Mouse (Mus musculus): ENCODE measurements around the gene Pyroxd2.
A peak's percentile ranks its signal among the peaks of the same experiment; 100 is the strongest.
"Not testable (repeated sequence)": the region's sequence is repeated elsewhere in the genome, so short reads cannot be mapped to it uniquely, and the experiment has no call there.

The Pyroxd2 gene

DNA sequence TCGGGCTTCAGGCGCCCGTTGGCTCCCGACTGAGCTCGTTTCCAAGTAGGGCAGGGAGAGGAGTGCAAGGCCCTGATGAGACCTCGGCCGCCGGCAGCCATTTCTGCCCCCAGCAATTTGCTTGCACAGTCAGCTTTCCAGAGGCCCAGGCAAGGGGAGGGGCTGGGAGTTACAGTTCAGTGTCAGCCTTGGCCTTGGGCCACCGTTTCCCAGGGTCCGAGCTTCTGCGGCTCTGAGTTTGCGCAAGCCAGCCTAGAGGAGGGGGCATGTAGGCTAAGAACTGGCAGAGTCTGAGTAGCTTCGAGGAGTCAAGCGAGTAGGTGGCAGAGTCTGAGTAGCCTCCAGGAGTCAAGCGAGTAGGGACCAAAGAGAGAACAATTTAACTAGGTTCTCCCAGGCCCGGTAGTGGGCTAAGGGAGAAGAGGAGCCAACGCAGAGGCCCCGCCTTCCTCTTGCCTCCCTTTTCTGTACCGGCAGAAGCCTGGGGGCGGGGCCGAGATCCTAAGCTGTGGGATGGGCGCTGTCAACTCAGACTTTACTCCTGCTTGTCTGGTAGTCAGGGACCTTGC is at the start of gene Pyroxd2:
Gene Pyroxd2, minus strand, starts transcription at position 413 of the 569 bp plus-strand sequence.
- DNase-seq (ENCODE audit: low read depth, low spot score) = peak; percentile 86

DNA sequence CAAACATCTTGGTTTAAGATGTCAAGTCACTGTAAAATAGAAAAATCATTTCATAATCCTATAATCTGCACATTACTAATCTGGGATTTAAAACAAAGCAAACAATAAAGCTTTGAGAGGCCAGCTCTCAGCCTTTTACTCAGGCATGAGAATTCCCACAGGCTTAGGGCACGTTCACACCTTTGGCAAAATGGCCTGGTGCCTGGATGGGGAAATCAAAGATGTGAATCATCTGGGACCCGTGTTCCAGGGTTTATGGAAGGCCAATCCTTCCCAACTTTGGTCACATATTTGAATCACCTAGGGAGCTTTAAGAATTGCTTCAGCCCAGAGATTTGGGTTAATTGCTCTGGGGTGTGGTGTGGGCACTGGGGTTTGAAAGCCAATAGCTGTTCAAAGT is 45.3 kb upstream of the Pyroxd2 start:
- DNase-seq (ENCODE audit: low read depth, low spot score) = no peak

GRCm38 (mm10) chr19:42795801-42796200 is 43.2 kb upstream of the Pyroxd2 start:
- DNase-seq (ENCODE audit: low read depth, low spot score) = no peak

- DNase-seq (ENCODE audit: low read depth, low spot score) = peak; percentile 92
These were observed 42.5 kb upstream of the Pyroxd2 start for GRCm38 (mm10) chr19:42794914-42795613.

GRCm38 (mm10) chr19:42788311-42788710 is 35.7 kb upstream of the Pyroxd2 start:
- DNase-seq (ENCODE audit: low read depth, low spot score) = peak; percentile 80

DNA sequence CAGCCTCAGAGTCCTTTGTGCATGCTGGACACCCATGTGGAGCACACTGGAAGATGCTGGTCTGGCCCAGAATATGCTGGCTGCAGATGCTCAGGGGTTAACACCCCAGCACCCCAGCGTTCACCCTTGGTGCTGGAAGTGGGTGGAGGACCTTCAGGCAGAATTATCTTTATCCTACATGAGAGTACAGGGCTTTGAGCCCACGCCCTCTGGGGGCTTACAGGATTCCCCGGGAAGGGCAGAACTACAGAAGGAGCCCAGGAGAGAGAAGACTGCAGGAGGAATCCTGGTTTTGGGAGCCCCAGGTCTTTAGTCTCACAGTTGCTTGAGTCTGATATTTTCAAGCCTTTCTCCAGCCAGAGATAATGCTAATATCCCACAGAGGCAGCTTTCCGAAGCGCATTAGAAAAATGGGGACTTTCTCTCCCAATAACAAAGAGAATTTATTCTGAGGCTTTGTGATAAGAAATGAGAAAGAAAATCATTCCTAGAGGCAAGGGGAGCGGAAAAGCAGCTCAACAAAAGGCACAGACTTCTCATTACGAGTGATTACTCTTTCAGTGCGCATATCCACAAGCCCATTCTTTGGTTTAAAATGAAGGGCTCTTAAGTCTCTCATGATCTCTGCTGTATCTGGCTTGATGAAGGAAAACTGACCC is 33.1 kb upstream of the Pyroxd2 start:
- DNase-seq (ENCODE audit: low read depth, low spot score) = no peak

- DNase-seq (ENCODE audit: low read depth, low spot score) = no peak
These were observed 32.6 kb upstream of the Pyroxd2 start for GRCm38 (mm10) chr19:42785129-42785528.

DNA sequence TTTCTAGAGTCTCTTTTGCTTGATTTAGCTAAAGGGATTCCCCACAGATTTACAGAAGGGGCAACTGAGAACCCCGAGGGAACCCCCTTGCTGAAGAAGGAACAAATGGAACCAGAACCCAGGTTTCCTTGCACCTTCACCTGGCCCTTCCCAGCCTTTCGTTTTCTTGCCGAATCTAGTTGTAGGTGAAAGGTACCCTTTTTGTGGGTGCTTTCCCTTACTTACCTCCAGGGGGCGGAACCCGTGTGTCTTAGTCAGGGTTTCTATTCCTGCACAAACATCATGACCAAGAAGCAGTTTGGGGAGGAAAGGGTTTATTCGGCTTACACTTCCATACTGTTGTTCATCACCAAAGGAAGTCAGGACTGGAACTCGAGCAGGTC is 27.6 kb upstream of the Pyroxd2 start:
- DNase-seq (ENCODE audit: low read depth, low spot score) = not testable (repeated sequence)

DNA sequence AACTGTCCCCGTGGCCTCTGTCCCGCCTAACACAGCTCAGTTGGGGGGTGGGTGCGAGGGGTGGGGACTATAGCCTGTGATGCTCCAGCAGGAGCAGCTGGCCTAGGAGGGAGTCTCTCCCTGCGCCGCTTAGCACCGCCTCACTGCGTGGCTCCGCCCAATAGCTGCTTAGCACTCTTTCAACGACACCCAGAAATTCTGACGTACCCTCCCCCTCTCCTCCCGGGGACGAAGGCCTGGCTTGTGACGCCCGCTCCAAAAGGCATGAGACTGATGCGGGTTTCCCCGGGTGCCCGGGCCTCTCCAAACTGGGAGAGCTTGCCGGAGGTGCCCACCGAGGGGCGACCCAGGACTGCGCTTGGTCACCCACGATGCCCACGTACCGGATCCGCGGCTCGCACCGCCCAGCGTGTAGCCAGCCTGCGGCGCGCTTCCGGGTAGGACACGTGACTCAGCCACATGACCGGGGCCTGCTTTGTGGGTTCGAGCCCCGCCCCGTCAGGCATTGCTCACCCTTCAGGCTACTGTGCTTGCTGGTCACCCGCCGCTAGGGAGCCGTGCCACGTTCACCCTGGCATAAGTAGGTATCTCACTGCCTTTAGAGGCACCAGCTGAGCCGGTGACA is 27.1 kb upstream of the Pyroxd2 start, which contains the start of gene Hps1:
Gene Hps1, minus strand, starts transcription at position 448 of the 625 bp plus-strand sequence.
- DNase-seq (ENCODE audit: low read depth, low spot score) = peak; percentile 97

- DNase-seq (ENCODE audit: low read depth, low spot score) = peak; percentile 68
These were observed 25.2 kb upstream of the Pyroxd2 start for GRCm38 (mm10) chr19:42777801-42778200.

GRCm38 (mm10) chr19:42776813-42777212 is 24.2 kb upstream of the Pyroxd2 start:
- peak; percentile 59 for DNase-seq (ENCODE audit: low read depth, low spot score)

- DNase-seq (ENCODE audit: low read depth, low spot score) = peak; percentile 80
These were observed 17.7 kb upstream of the Pyroxd2 start for GRCm38 (mm10) chr19:42770141-42770872.

DNA sequence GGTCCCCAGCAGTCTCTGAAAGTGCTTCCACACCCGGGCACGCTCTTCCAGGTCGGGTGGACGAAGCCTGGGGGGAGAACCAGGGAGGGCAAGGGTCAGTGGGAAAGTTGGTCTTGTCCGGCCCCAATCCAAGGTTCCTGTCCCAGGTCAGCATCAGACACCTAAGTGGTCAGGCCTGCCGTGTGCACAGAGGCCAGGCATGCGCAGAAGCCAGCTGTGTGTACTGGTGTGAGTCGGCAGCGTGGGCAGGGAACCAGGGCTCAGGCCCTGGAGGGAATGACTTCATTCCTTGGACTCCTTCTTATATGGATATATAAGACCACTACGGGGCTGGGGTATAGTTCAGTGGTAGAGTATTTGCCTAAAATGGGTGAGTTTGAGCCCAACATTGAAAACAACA is 17.1 kb upstream of the Pyroxd2 start:
- DNase-seq (ENCODE audit: low read depth, low spot score) = peak; percentile 90

- DNase-seq (ENCODE audit: low read depth, low spot score) = no peak
These were observed 14.8 kb upstream of the Pyroxd2 start for GRCm38 (mm10) chr19:42767361-42767760.

- DNase-seq (ENCODE audit: low read depth, low spot score) = no peak
These were observed 11.8 kb upstream of the Pyroxd2 start for GRCm38 (mm10) chr19:42764398-42764797.

DNA sequence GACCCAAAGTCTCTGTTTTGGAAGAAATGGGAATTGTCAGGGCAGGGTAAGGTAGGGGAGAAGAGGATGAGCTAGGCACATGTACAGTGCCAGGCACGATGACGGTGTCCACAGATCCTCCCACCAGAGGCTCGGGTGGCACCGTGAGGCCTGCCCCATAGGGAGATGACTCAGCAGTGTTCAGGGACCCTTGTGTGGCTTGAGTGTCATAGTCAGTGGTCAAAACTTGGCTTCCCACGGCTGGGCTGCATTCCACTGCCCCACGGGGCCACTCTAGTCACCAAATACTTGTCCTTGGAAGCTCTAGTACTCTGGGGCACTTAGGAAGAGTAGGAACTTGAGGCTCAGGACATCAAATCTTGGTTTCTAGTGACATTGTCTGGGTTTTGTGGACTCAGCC is 4.1 kb upstream of the Pyroxd2 start:
- DNase-seq (ENCODE audit: low read depth, low spot score) = no peak

DNA sequence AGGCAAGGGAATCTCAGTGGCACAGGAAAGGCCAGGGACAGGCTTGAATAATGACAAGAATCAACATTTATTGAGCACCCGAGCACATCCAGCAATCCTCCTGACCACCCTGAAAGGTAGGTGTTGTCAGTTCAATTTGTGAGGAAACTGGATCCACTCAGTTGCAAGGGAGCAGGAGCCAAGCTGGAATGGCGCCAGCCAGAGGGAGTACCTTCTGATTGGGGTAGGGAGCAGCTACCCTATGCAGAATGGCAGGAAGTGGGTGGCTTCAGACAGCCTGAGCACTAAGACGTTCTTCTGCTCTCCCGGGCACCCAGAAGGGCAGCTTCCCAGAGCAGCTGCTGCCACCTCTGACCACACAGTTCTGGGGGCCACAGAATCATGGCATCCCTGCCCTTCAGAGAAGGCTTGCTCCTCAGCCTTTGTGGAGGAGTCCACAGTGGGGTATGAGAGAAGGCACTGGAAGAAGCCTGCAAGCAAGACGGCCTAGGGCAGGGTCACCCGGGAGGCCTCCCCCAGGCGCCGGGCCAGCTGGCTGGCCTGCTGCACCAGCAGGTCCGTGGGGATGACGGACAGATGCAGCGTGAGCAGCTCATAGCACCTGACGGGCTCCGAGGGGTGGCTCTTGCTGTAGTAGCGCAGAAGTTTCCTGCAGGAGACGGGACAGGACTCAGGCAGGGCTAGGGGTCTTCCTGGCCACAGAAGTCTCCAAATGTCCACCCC is 2.7 kb upstream of the Pyroxd2 start:
- DNase-seq (ENCODE audit: low read depth, low spot score) = no peak

DNA sequence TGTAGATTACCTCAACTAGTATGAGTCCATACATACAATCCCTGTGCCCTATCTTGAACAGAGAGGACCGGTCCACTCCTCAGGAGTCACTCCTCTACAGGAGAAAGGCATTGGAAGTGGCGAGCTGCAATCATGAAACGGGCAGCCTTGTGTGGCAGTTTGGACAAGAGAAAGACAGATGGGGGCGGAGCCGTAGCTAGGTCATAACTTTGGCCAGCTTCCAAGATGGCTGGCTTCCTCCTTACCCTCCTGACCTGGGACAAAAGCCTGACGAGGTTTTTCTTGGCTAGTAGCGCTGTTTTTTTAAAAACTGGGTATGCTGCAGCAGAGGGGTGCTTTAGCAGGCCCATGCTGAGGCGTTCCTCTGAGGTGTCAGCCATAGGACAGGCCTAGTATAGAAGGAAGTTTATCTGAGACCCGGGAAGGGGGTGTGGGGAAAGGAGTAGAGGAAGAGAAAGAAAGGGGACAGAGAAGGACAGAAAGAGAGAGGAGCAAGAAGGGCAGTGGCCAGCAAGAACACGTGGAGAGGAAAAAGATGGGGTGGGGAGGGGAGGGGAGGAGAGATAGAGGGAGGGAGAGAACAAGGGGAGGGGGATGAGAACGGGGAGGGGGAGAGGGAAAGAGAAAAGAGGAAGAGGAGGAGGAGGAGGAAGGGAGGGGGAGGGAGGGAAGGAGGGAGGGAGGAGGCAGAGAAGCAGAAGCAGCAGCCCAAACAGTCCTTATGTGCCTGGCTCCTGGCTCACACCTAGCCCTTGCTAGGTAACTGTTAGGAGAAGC is 754 bp upstream of the Pyroxd2 start:
- DNase-seq (ENCODE audit: low read depth, low spot score) = peak; percentile 83

DNA sequence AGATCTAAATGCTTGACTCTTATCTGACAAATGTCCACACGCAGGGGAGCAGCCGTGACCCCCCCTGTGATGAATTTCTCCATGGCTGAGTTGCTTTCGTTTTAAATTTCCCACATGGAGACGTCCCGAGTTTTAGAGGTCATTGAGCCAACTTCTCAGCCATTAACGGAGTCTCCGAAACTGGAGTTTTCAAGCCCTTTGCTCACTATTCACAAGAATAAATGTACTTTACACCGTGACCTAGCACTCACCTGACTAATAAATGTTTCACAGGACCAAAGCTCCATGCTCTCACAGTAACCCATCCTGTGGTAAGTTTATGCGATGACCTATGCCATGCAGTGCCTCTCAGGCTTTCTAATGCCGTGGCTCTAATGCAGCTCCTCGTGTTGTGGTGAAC is 2.4 kb downstream of the Pyroxd2 start:
- no peak for DNase-seq (ENCODE audit: low read depth, low spot score)

DNA sequence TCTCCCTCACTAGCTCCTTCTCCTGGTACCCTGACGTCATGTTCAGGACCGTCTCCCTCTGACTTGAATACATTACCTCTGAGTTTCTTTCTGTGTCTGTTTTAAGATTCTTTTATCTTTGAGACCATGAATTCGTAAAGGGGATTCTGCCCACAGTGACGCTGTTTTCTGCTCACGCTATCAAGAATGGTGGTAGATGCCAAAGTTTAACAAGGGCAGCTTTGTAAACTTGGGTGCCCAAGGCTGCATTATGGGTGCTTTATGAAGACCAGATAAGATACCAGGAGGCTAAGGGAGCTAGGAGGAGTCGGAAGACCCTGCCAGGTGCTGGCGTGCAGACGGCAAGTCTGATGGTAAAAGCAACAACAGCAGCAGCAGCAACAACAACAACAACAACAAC is 5.9 kb downstream of the Pyroxd2 start:
- no peak for DNase-seq (ENCODE audit: low read depth, low spot score)

All from 3T3-L1 (cell line).